Mouse (Mus musculus) stomach, embryonic 16.5 days (tissue): ENCODE measurements around the gene Naa11. TPM values are rescaled to one million over a fixed set of nuclear protein-coding genes. Genes with fewer than 3 reads are reported as not detected.

Source experiments
- ATAC-seq: fragments of 200-750 bp; cut with Nextera tagmentation; 2 replicates; pipeline ENCODE4 v1.8.0; 2017; ENCODE audit warnings: moderate number of reproducible peaks, moderate TSS enrichment; ENCODE audit not compliant: insufficient read depth, low FRiP score
- H3K27ac ChIP-seq: fragments of 300-500 bp; sonication (generic); 2 replicates; pipeline ENCODE4 v1.5.1; 2014; ENCODE audit warnings: low read length
- H3K27me3 ChIP-seq: fragments of 300-500 bp; sonication (generic); 2 replicates; pipeline ENCODE4 v1.6.1; 2014; ENCODE audit warnings: low read length, control low read depth, mixed read lengths; ENCODE audit not compliant: control insufficient read depth, insufficient read depth
- H3K36me3 ChIP-seq: fragments of 300-500 bp; sonication (generic); 2 replicates; pipeline ENCODE4 v1.6.1; 2014; ENCODE audit warnings: low read length; ENCODE audit not compliant: control insufficient read depth, insufficient read depth
- H3K4me1 ChIP-seq: fragments of 300-500 bp; sonication (generic); 2 replicates; pipeline ENCODE4 v1.6.1; 2014; ENCODE audit warnings: low read length, control low read depth, mixed read lengths; ENCODE audit not compliant: control insufficient read depth, insufficient read depth
- H3K4me2 ChIP-seq: fragments of 300-500 bp; sonication (generic); 2 replicates; pipeline ENCODE4 v1.6.1; 2014; ENCODE audit warnings: low read depth, low read length, mixed read lengths
- H3K4me3 ChIP-seq: fragments of 300-500 bp; sonication (generic); replicated peaks from 2 replicates; pipeline ENCODE4 v1.5.1; 2014; ENCODE audit warnings: mild to moderate bottlenecking, low read length
- H3K9ac ChIP-seq: fragments of 300-500 bp; sonication (generic); 2 replicates; pipeline ENCODE4 v1.6.1; 2014; ENCODE audit warnings: low read length
- H3K9me3 ChIP-seq: fragments of 300-500 bp; sonication (generic); replicated peaks from 2 replicates; pipeline ENCODE4 v1.6.1; 2016; ENCODE audit warnings: low read length, control low read depth; ENCODE audit not compliant: control insufficient read depth
- WGBS: fragments of 180-500 bp; shearing (Covaris S2); extraction: QIAGEN DNeasy Blood & Tissue Kit; methylation state at CpG from one replicate; pipeline ENCODE4 v1.1.7; 2014; 5-methylcytosine and 5-hydroxymethylcytosine counted together
- polyA plus RNA-seq: library from polyadenylated mRNA; unstranded; fragments of >200 nt; fragmentation: Nextera tagmentation; extraction: Ambion mirVana; gene quantifications from 2 replicates; pipeline ENCODE4 v1.2.1, GENCODE M21; 2015

Naa11 gene
- polyA plus RNA-seq, 1 experiment from 2014 or later = 0.05 TPM

DNA sequence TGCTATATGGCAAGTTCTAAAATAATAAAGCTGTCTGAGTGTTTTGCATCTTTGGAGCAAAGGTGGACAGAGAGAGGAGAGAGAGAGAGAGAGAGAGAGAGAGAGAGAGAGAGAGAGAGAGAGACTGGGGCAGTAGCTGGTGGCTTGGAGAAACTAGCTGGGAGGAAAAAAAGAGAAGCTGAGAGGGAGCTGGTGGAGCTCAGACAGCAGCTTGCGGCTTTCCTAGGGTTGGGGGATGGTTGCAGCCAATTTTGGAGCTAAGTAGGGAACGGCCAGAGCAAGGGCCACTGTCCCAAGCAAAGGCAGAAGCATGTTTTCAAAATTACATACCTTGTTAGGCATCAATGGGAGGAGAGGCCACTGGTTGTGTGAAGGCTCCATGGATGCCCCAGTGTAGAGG lies 36.0 kb downstream of the Naa11 start:
- 67% methylated on average over 2 of the region's 2 CpGs for WGBS
- ATAC-seq = no peak
- no peaks in the 10 kb centered on the region for H3K27me3 ChIP-seq
- H3K27ac ChIP-seq = no peak overlapping the region
- no peaks in the 10 kb centered on the region for H3K9me3 ChIP-seq
- H3K4me1 ChIP-seq = no peaks in the 10 kb centered on the region
- no peaks in the 10 kb centered on the region for H3K36me3 ChIP-seq
- H3K4me3 ChIP-seq = no peak overlapping the region
- H3K9ac ChIP-seq = no peak overlapping the region
- H3K4me2 ChIP-seq = no peak overlapping the region

DNA sequence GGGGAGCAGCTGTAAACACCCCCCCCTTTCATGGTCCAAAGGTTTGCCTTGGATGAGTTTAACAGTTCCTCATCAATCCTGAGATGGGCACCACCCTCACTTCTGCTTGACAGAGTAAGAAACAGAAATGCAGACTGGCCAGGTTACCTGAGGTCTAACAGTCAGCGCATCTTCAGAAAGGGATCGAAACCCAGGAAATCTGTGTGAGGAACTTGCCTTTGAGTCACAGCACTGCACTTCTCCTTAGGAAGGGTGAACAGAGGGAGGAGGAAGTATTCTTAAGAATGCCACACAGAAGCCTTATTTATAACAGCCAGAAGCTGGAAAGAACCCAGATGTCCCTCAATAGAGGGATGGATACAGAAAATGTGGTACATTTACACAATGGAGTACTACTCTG lies 37.0 kb downstream of the Naa11 start:
- no peak overlapping the region for H3K4me3 ChIP-seq
- H3K9me3 ChIP-seq = no peaks in the 10 kb centered on the region
- no peaks in the 10 kb centered on the region for H3K4me1 ChIP-seq
- no peaks in the 10 kb centered on the region for H3K27me3 ChIP-seq
- 91% methylated on average over 2 of the region's 2 CpGs for WGBS
- no peaks in the 10 kb centered on the region for H3K36me3 ChIP-seq
- H3K4me2 ChIP-seq = no peak overlapping the region
- H3K27ac ChIP-seq = no peak overlapping the region
- no peak for ATAC-seq
- H3K9ac ChIP-seq = no peak overlapping the region

DNA sequence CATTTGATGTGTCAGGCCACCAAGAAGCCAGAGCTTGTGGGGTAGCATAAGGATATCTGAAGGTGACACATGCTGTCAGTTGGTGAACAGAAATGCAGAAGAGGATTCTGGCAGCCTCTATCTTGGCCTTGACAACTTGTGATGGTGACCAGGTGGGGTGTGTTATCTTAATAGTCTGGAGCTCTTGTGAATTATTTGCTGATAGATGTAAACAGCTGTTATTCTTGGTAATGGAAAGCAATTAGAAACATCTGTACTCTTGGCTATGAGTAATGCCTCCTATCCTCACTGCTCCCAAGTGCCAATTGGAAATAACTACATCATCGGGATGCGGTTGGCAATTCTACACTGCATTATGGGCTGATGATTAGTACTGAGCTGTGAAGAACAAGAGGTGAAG lies 43.4 kb downstream of the Naa11 start:
- no peak overlapping the region for H3K4me3 ChIP-seq
- H3K9ac ChIP-seq = no peak overlapping the region
- H3K9me3 ChIP-seq = no peaks in the 10 kb centered on the region
- no peaks in the 10 kb centered on the region for H3K27me3 ChIP-seq
- H3K27ac ChIP-seq = no peak overlapping the region
- 58% methylated on average over 2 of the region's 2 CpGs for WGBS
- H3K36me3 ChIP-seq = no peaks in the 10 kb centered on the region
- peak; percentile 75 for ATAC-seq
- H3K4me2 ChIP-seq = no peak overlapping the region
- H3K4me1 ChIP-seq = no peaks in the 10 kb centered on the region

DNA sequence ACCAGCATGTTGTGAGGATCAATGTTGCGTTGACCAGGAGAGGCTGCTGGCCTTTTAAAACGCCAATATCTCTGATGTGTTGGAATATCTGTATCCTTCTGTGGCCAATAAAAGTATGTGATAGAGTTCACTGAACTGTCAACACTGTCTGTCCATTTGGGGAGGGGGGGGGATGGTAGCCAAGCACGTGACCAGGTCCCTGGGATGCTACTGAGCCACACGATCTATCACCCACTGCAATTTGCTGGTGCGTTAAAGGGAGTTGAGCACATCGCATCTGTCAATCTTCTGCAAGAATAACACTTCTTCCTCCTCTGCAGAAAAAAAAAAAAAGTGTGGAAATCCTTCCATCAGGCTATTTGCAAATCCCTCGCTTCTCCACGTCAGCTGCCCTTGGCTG lies 43.9 kb downstream of the Naa11 start:
- WGBS = 53% methylated on average over 8 of the region's 8 CpGs
- Histone ChIP-seq H3K4me3 (no peak overlapping the region), H3K36me3 (no peaks in the 10 kb centered on the region), H3K4me2 (no peak overlapping the region), H3K9me3 (no peaks in the 10 kb centered on the region), H3K27ac (no peak overlapping the region), H3K27me3 (no peaks in the 10 kb centered on the region), H3K9ac (no peak overlapping the region), H3K4me1 (no peaks in the 10 kb centered on the region)
- ATAC-seq = peak; percentile 37; the same call in 1 of the 2 replicates

DNA sequence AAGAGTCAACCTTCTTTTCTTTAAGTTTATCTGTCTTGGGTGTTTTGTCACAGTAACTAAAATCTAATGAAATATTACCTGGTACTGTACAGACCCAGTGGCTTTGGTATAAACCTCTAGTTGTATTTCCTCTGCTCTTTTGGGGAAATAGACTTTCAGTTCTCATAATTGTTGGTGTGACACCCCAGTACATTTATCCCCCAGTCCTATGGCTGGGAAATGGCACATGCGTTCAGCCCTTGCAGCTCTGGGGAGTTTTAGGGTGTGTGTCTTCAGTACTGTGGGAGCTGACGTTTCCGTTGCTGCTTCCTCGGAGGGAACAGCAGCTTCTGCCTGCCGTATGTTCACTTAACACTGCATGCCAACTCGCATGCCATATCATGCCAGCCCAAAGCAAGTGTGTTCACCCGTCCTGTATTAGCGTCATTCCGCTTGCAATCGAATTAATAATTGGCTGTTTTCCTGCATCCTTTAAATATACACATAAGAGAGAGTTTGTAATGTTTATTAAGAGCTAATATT lies 46.4 kb downstream of the Naa11 start:
- Histone ChIP-seq H3K27ac (no peak overlapping the region), H3K9me3 (no peaks in the 10 kb centered on the region), H3K4me3 (no peak overlapping the region), H3K4me1 (no peaks in the 10 kb centered on the region), H3K9ac (no peak overlapping the region), H3K36me3 (no peaks in the 10 kb centered on the region), H3K27me3 (no peaks in the 10 kb centered on the region), H3K4me2 (no peak overlapping the region)
- 93% methylated on average over 10 of the region's 10 CpGs for WGBS
- no peak for ATAC-seq

DNA sequence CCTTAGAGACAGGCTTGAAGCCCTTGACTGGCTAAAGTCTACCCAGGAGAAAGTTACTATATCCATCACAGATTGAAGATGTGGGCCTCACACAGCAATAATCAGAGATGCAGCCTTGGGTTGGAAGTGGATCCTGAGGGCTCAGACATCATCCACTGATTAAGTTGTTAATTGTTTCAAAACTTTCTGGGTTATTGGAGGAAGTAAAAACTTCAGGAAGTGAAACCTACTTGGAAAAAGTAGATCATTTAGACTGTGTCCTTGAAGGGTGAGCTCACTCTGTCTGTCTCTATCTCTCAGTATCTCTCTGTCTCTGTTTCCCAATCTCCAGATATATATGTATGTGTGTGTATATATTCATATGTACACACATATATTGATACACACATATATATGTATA lies 47.0 kb downstream of the Naa11 start:
- ATAC-seq = no peak
- no peak overlapping the region for H3K4me2 ChIP-seq
- no peak overlapping the region for H3K9ac ChIP-seq
- no peaks in the 10 kb centered on the region for H3K27me3 ChIP-seq
- no peaks in the 10 kb centered on the region for H3K9me3 ChIP-seq
- no peak overlapping the region for H3K4me3 ChIP-seq
- no peaks in the 10 kb centered on the region for H3K4me1 ChIP-seq
- H3K27ac ChIP-seq = no peak overlapping the region
- H3K36me3 ChIP-seq = no peaks in the 10 kb centered on the region

DNA sequence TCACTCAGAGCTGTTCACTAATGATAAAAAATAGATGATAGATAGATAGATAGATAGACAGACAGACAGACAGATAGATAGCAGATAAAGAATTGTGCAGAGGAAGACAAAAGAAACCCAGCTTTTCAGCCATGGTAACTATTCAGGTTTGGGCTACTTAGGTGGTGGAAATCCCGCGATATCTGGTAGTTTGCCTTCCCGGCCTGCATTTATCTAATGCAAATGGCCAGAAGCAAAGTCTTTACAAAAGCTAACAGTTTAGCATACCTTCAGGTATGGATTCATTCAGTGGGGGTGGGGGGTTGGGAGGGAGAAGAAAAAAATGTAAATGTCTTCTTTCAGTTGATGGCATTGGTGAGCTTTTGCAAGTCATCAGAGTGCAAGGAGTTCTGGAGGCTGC lies 48.0 kb downstream of the Naa11 start:
- H3K9me3 ChIP-seq = no peaks in the 10 kb centered on the region
- no peak overlapping the region for H3K27ac ChIP-seq
- no peaks in the 10 kb centered on the region for H3K36me3 ChIP-seq
- H3K4me2 ChIP-seq = no peak overlapping the region
- no peaks in the 10 kb centered on the region for H3K27me3 ChIP-seq
- ATAC-seq = no peak
- H3K4me1 ChIP-seq = no peaks in the 10 kb centered on the region
- WGBS = 74% methylated on average over 3 of the region's 3 CpGs
- no peak overlapping the region for H3K9ac ChIP-seq
- H3K4me3 ChIP-seq = no peak overlapping the region

DNA sequence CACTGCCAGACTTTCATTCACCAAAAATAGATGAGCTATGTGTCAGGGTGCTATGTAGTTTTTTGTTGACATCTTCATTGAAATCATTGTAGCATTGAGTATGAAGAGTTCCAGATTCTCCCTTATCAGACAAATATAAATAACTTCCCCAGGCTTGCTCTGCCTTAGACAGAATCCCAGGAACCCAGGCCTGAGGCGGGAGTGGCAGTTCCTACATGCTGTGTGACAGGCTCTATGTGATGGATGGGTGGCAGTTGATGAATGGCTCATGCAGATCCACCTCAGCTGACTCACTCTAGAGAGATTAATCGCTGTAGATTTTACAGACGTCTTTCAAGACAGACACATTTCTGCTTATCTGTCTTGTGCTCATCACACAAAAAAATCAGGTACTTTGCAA lies 57.4 kb downstream of the Naa11 start:
- ATAC-seq = no peak
- Histone ChIP-seq H3K27ac (no peak overlapping the region), H3K4me2 (no peak overlapping the region), H3K9me3 (no peaks in the 10 kb centered on the region), H3K4me1 (no peaks in the 10 kb centered on the region), H3K4me3 (no peak overlapping the region), H3K36me3 (no peaks in the 10 kb centered on the region), H3K9ac (no peak overlapping the region), H3K27me3 (no peaks in the 10 kb centered on the region)
- WGBS = 46% methylated on average over 3 of the region's 3 CpGs
